Mouse (Mus musculus) lung, postnatal 0 days (tissue): ENCODE results near the gene Gm9. TPM values are rescaled to one million over a fixed set of nuclear protein-coding genes. Genes with fewer than 3 reads are reported as not detected.
"Not testable (repeated sequence)": the region's sequence is repeated elsewhere in the genome, so short reads cannot be mapped to it uniquely, and the experiment has no call there.

Experiments used
- ATAC-seq: fragments of 200-750 bp; cut with Nextera tagmentation; 2 replicates; pipeline ENCODE4 v1.8.0; 2017; ENCODE audit warnings: moderate library complexity
- DNase-seq: peaks from one replicate; pipeline ENCODE4 v3.0.0-alpha.2; 2016; ENCODE audit warnings: low spot score
- H3K27ac ChIP-seq: fragments of 300-500 bp; sonication (generic); 2 replicates; pipeline ENCODE4 v1.5.1; 2014; ENCODE audit warnings: antibody characterized with exemption, mild to moderate bottlenecking, low read length, mixed read lengths
- H3K27me3 ChIP-seq: fragments of 300-500 bp; sonication (generic); replicated peaks from 2 replicates; pipeline ENCODE4 v1.6.1; 2014; ENCODE audit warnings: low read length, mixed read lengths; ENCODE audit not compliant: insufficient read depth
- H3K36me3 ChIP-seq: fragments of 300-500 bp; sonication (generic); 2 replicates; pipeline ENCODE4 v1.6.1; 2014; ENCODE audit warnings: low read length, mixed read lengths; ENCODE audit not compliant: insufficient read depth
- H3K4me1 ChIP-seq: fragments of 300-500 bp; sonication (generic); 2 replicates; pipeline ENCODE4 v1.6.1; 2014; ENCODE audit warnings: antibody characterized with exemption, low read depth, low read length, mixed read lengths; ENCODE audit not compliant: insufficient read depth
- H3K4me2 ChIP-seq: fragments of 300-500 bp; sonication (generic); replicated peaks from 2 replicates; pipeline ENCODE4 v1.6.1; 2014; ENCODE audit warnings: low read depth, mild to moderate bottlenecking, low read length, moderate library complexity, mixed read lengths
- H3K4me3 ChIP-seq: fragments of 300-500 bp; sonication (generic); 2 replicates; pipeline ENCODE4 v1.5.1; 2014; ENCODE audit warnings: low read depth, low read length
- H3K9ac ChIP-seq: fragments of 300-500 bp; sonication (generic); replicated peaks from 2 replicates; pipeline ENCODE4 v1.6.1; 2014; ENCODE audit warnings: low read depth, mild to moderate bottlenecking
- H3K9me3 ChIP-seq: fragments of 300-500 bp; sonication (generic); 2 replicates; pipeline ENCODE4 v1.6.1; 2016; ENCODE audit warnings: low read length, mixed read lengths
- CTCF ChIP-seq: IDR thresholded peaks from 2 replicates; pipeline ENCODE4 v1.5.1; 2016; ENCODE audit warnings: antibody characterized with exemption, mild to moderate bottlenecking
- EP300 ChIP-seq: IDR thresholded peaks from 2 replicates; pipeline ENCODE4 v1.6.1; 2016; ENCODE audit warnings: antibody characterized with exemption, mild to moderate bottlenecking, control low read depth
- WGBS: fragments of 180-500 bp; shearing (Covaris S2); extraction: QIAGEN DNeasy Blood & Tissue Kit; methylation state at CpG from one replicate; pipeline ENCODE4 v1.1.7; 2014; 5-methylcytosine and 5-hydroxymethylcytosine counted together
- polyA plus RNA-seq: library from polyadenylated mRNA; unstranded; fragments of >200 nt; fragmentation: Nextera tagmentation; extraction: Ambion mirVana; gene quantifications from 2 replicates; pipeline ENCODE4 v1.2.1, GENCODE M21; 2015

The Gm9 gene
- not detected in 2 replicates for polyA plus RNA-seq

DNA sequence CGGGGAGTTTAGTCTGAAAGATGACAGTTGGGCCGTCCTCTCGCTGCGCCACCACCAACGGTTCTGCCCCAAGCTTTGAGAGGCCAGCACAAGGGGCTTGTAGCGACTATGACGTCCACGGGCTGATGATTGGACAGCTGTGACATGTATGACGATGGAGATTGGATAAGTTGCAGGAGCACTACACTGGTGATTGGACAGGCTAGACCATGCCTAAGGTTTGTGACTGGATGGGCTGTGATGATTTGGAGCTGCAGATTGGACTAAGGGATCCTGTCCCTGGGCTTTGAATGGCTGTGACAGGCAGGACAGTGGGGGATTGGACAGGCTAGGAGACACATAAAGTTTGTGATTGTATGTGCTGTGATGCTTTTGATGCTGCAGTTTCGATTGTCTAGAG, at the start of gene Gm9:
TSS of gene Gm9 (minus strand) at position 101 of the 400 bp plus-strand sequence.
- H3K9ac ChIP-seq, result no peak within 1 kb of the TSS
- TF ChIP-seq EP300 (no peak), CTCF (no peak)
- H3K27me3 ChIP-seq, result no peaks in the 10 kb centered on the region
- WGBS, result 79% methylated on average over 10 of the region's 10 CpGs
- H3K27ac ChIP-seq, result no peak within 1 kb of the TSS
- H3K9me3 ChIP-seq, result no peaks in the 10 kb centered on the region
- H3K4me3 ChIP-seq, result no peak within 1 kb of the TSS
- no peaks in the 10 kb centered on the region for H3K4me1 ChIP-seq
- ATAC-seq, result no peak
- no peaks in the 10 kb centered on the region for H3K36me3 ChIP-seq
- no peak within 1 kb of the TSS for H3K4me2 ChIP-seq
- no peak for DNase-seq

DNA sequence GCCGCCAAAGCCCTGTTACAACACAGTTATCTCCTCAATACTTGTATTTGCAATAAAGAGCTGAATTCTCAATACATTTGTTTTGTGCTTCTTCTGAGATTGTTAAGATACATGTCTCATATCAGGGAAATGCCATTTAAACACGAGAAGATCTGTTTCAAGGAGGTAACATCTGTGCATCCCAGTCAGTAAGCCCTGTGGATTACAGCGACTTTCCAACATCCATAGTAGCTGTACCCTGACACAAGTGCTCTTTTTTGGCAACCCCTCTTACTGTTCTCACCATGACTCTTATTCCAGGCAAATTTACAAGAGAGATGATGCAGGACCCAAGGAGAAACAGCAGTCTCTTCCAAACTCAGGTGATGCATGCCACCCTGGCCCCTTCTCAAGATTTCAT, 38.8 kb upstream of the Gm9 start, which contains the start of gene Rhox3a:
TSS of gene Rhox3a (plus strand) at position 301 of the 400 bp plus-strand sequence.
- not testable (repeated sequence) for H3K27ac ChIP-seq, ATAC-seq, DNase-seq, H3K4me1 ChIP-seq, H3K27me3 ChIP-seq, H3K9ac ChIP-seq, H3K4me3 ChIP-seq, H3K4me2 ChIP-seq, H3K36me3 ChIP-seq, H3K9me3 ChIP-seq
- WGBS, result no CpG with 5 or more reads among the region's 3 CpGs

DNA sequence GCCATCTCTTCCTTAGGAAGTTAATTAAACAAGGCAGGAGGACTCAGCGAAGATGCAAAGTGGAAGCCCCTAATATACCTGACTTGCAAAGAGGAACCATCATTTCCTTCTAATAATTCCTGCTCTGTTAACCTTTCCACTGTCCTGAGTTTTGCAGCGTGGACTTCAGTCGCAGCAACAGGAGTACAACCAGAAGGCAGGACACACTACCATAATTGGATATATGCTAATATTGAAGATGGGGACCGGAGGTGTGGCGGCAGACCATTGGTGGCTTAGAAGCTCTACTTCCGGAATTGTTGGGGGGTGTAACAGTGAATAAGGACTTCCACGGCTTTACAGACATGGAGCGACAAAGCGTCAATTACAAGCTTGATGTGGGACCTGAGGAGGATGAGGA, 33.8 kb upstream of the Gm9 start, which contains the start of gene Rhox2a:
TSS of gene Rhox2a (plus strand) at position 301 of the 400 bp plus-strand sequence.
- not testable (repeated sequence) for H3K36me3 ChIP-seq, H3K27me3 ChIP-seq, H3K9ac ChIP-seq, H3K4me3 ChIP-seq, H3K9me3 ChIP-seq, H3K4me2 ChIP-seq, H3K4me1 ChIP-seq, ATAC-seq, H3K27ac ChIP-seq, DNase-seq
- no CpG with 5 or more reads among the region's 9 CpGs for WGBS

DNA sequence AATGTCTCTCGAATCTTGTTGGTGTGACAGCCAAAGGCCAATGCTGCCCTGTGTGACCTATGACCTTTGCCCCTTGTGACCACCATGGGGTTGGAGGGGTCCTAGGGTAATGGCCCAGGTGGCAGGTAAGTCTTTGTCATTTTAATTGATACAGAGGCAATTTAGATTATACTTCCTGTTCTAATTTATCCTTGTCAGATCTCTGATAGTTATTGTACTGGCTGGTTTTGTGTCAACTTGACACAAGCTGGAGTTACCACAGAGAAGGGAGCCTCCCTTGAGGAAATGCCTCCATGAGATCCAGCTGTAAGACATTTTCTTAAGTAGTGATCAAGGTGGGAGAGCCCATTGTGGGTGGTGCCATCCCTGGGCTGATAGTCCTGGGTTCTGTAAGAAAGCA, 11.3 kb upstream of the Gm9 start, which contains the start of gene Rhox1:
TSS of gene Rhox1 (minus strand) at position 101 of the 400 bp plus-strand sequence.
- 81% methylated on average over 1 of the region's 1 CpGs for WGBS
- ATAC-seq, H3K27ac ChIP-seq, DNase-seq, H3K9ac ChIP-seq, H3K27me3 ChIP-seq, H3K4me3 ChIP-seq, H3K4me1 ChIP-seq, H3K36me3 ChIP-seq, H3K4me2 ChIP-seq, H3K9me3 ChIP-seq: not testable (repeated sequence)

DNA sequence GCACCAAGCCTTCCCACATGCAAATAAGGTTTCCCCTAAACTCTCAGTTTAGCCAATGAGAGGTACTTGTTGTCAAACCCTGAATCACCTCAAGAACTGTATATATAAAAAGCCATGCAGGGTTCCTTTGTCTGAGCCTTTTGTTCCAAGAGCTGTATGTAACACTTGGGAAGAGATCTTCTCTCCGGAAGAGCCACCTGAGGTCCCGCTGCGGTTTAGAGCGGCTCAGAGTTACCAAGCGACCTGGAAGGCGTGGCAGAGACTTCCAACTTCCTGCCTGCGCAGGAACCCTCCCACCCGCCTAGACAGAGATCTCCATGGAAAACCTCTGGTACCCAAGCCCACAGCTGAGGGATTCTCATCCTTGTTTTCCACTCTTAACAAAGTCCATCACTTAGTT, 12.2 kb downstream of the Gm9 start:
- Histone ChIP-seq H3K27me3 (no peaks in the 10 kb centered on the region), H3K9me3 (no peaks in the 10 kb centered on the region), H3K9ac (no peak overlapping the region), H3K27ac (no peak overlapping the region), H3K4me2 (no peak overlapping the region), H3K4me1 (no peaks in the 10 kb centered on the region), H3K4me3 (no peak overlapping the region), H3K36me3 (no peaks in the 10 kb centered on the region)
- no peak for ATAC-seq
- WGBS, result 56% methylated on average over 8 of the region's 8 CpGs
- no peak for DNase-seq
- TF ChIP-seq CTCF (no peak), EP300 (no peak)

DNA sequence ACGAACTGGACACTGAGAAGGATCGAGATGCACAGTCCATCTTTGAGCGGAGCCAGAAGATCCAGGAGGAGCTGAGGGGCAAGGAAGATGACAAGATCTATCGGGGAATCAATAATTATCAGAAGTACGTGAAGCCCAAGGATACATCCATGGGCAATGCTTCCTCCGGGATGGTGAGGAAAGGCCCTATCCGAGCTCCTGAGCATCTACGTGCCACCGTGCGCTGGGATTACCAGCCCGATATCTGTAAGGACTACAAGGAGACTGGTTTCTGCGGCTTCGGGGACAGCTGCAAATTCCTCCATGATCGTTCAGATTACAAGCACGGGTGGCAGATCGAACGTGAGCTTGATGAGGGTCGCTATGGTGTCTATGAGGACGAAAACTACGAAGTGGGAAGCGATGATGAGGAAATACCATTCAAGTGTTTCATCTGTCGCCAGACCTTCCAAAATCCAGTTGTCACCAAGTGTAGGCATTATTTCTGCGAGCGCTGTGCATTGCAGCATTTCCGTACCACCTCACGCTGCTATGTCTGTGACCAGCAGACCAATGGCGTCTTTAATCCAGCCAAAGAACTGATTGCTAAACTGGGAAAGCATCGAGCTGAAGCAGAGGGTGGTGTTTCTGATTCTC, 19.0 kb downstream of the Gm9 start:
- Histone ChIP-seq H3K4me3 (peak overlapping the region; percentile 52), H3K9ac (peak overlapping the region; percentile 23; the same call in 1 of the 2 replicates), H3K4me2 (peak overlapping the region; percentile 61), H3K27me3 (no peaks in the 10 kb centered on the region), H3K27ac (peak overlapping the region; percentile 32; the same call in 1 of the 2 replicates), H3K36me3 (no peaks in the 10 kb centered on the region), H3K9me3 (no peaks in the 10 kb centered on the region), H3K4me1 (no peaks in the 10 kb centered on the region)
- DNase-seq (no peak), ATAC-seq (no peak)
- TF ChIP-seq CTCF (no peak), EP300 (no peak)
- 17% methylated on average over 28 of the region's 28 CpGs for WGBS
